Mouse (Mus musculus) kidney, adult 2 months (tissue): ENCODE measurements around the gene Plekha5. TPM values are rescaled to one million over a fixed set of nuclear protein-coding genes. Genes with fewer than 3 reads are reported as not detected.
"Not testable (repeated sequence)": the region's sequence is repeated elsewhere in the genome, so short reads cannot be mapped to it uniquely, and the experiment has no call there.

ENCODE experiments used
- DNase-seq: peaks from one replicate; pipeline ENCODE4 v3.0.0; 2021
- H3K27ac ChIP-seq: fragments of 200-500 bp; 2 replicates; pipeline ENCODE4 v1.5.1; 2012; ENCODE audit warnings: low read depth, low read length, control low read depth, inconsistent platforms; ENCODE audit not compliant: insufficient read depth
- H3K27me3 ChIP-seq: fragments of 200-500 bp; replicated peaks from 2 replicates; pipeline ENCODE4 v1.6.1; 2012; ENCODE audit warnings: mild to moderate bottlenecking, moderate library complexity, low read length, inconsistent platforms; ENCODE audit not compliant: control insufficient read depth, insufficient read depth
- H3K36me3 ChIP-seq: fragments of 200-500 bp; 2 replicates; pipeline ENCODE4 v1.6.1; 2012; ENCODE audit warnings: mild to moderate bottlenecking, moderate library complexity, low read length, inconsistent platforms; ENCODE audit not compliant: control insufficient read depth, insufficient read depth
- H3K4me1 ChIP-seq: fragments of 200-500 bp; 2 replicates; pipeline ENCODE4 v1.6.1; 2011; ENCODE audit warnings: low read length; ENCODE audit not compliant: control insufficient read depth, insufficient read depth
- H3K4me3 ChIP-seq: fragments of 200-500 bp; 2 replicates; pipeline ENCODE4 v1.5.1; 2011; ENCODE audit warnings: mild to moderate bottlenecking, low read depth, low read length, control low read depth; ENCODE audit not compliant: insufficient read depth
- CTCF ChIP-seq: fragments of 200-500 bp; conservative IDR thresholded peaks from 2 replicates; pipeline ENCODE4 v1.5.1; 2011; ENCODE audit warnings: low read depth, mild to moderate bottlenecking, control low read depth, low read length, moderate library complexity, mixed read lengths; ENCODE audit not compliant: insufficient read depth, insufficient read length
- POLR2A ChIP-seq: fragments of 200-500 bp; IDR thresholded peaks from one replicate; pipeline ENCODE4 v1.6.1; 2011; ENCODE audit warnings: low read depth, low read length, control low read depth
- WGBS: fragments of 180-500 bp; shearing (Covaris S2); methylation state at CpG from one replicate; pipeline ENCODE4 v1.1.7; 2018; 5-methylcytosine and 5-hydroxymethylcytosine counted together
- polyA plus RNA-seq: library from polyadenylated mRNA; depleted of rRNA; stranded (reverse); fragments of >200 nt; gene quantifications from 2 replicates; pipeline ENCODE4 v1.2.3, GENCODE M21; 2012

The Plekha5 gene
- polyA plus RNA-seq, 1 experiment = 21.4 TPM

DNA sequence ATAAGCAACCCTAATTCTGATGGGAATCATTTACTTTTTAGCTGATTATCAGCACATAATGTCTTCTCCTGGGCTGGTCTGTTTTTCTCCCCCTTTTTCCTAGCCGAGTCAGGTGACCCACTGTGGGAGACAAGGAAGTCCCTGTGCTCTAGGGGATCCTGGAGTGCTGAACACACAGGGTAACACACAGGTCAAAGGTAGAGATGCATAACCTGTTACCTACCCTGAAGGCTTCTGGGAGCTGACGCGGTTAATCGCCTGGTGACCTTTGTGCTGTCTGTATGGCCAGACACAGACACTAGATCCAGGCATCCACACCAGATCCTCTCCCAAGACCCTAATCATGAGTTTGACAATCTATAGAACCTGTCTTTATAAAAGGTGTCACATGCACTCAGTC is 177.3 kb downstream of the Plekha5 start:
- WGBS = 67% methylated on average over 4 of the region's 4 CpGs
- H3K27me3 ChIP-seq = no peaks in the 10 kb centered on the region
- peak; percentile 74 for DNase-seq
- H3K4me3 ChIP-seq = no peak overlapping the region
- H3K4me1 ChIP-seq = no peaks in the 10 kb centered on the region; the same call in 1 of the 2 replicates
- H3K27ac ChIP-seq = no peak overlapping the region
- H3K36me3 ChIP-seq = no peaks in the 10 kb centered on the region
- no peak for TF ChIP-seq CTCF
- no peak for TF ChIP-seq POLR2A

DNA sequence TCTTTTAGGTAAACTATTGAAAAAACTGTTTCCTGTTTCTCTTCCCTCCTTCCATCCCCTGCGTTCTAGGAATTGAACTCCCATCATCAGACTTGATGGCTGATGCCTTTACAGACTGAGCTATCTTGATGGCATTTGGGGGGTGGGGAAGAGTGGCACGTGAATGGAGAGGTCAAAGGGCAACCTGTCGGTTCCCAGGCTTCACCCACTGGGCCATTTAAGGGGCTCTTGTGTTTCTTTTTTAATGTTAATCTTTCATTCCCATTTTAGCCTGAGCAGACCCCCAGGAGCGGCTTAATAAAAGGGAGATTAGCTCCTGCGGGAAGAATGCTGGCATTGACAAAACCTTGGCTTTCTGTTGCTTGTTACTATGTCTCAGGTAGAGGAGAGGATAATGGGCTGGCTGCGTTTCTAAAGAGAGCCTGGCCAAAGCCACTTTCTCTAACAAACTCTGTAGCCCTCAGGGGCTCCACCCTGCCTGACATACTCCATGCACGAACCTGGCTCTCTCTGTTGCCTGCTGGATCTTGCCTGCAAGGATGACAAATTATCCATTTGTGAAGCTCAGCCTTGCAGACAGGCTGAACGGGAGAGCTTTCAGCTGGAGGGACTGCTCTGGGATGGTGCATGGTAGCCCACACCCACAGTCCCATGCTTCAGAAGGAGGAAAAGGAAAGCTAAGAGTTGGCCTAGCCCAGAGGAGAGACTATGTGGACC is 179.5 kb downstream of the Plekha5 start:
- no peak for TF ChIP-seq POLR2A
- TF ChIP-seq CTCF = no peak
- DNase-seq = no peak
- 45% methylated on average over 8 of the region's 8 CpGs for WGBS

DNA sequence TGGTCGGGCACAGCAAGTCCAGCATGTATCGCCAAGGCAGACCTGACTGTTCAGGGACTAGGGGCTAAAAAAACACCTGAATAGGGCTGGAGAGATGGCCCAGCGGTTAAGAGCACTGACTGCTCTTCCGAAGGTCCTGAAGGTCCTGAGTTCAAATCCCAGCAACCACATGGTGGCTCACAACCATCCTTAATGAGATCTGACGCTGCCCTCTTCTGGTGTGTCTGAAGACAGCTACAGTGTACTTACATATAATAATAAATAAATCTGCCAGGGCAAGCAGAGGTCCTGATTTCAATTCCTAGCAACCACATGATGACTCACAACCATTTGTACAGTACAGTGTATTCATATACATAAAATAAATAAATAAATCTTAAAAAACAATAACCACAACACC is 181.3 kb downstream of the Plekha5 start:
- H3K27me3 ChIP-seq, H3K4me3 ChIP-seq, H3K36me3 ChIP-seq, DNase-seq, H3K27ac ChIP-seq, H3K4me1 ChIP-seq: not testable (repeated sequence)
- 96% methylated on average over 5 of the region's 5 CpGs for WGBS

More for the DNA sequence above, 179.5 kb downstream of the Plekha5 start:
- Histone ChIP-seq H3K27ac (no peak overlapping the region), H3K27me3 (no peaks in the 10 kb centered on the region), H3K4me3 (no peak overlapping the region), H3K4me1 (no peaks in the 10 kb centered on the region), H3K36me3 (no peaks in the 10 kb centered on the region)

DNA sequence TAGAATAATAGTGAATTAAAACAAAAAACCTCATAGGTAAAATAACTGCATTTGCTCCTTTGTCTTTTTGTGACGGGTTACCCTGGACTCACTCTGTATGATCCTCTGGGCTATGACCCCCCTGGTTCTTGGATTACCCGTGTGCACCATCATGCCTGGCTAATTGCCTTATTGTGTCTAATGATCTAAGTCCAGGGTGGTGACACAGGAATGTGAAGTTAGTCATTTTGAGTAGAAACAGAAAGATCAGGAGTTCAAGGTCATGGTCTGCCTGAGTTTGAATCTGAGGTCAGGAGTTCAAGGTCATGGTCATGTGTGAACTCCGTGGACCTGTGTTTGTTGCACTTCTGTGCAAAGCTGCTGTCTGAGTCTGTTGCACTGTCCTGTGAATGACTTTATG is 181.9 kb downstream of the Plekha5 start:
- 49% methylated on average over 3 of the region's 3 CpGs for WGBS
- Histone ChIP-seq H3K4me3 (no peak overlapping the region), H3K27ac (no peak overlapping the region), H3K4me1 (no peaks in the 10 kb centered on the region), H3K36me3 (no peaks in the 10 kb centered on the region), H3K27me3 (no peaks in the 10 kb centered on the region)
- DNase-seq = no peak
- TF ChIP-seq POLR2A (no peak), CTCF (no peak)

DNA sequence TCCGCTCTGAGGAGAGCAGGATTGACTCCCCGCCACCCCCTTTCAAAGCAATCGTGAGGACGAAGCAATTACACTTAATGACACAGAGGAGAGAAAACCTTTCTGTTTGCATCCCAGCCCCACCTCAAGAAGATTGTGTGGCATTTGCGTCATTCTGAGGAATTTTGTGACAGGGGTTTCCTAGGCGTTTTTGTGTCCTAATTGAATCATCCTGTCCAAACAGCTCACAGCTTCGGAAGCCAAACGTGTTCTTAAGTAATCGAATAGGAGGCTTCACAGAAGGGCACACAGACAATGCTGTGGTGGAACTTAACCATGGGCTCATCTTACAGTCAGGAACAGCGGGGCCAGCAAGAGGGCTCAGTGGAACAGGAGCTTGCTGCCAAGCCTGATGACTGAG is 182.7 kb downstream of the Plekha5 start:
- no peak overlapping the region for H3K27ac ChIP-seq
- no peak for TF ChIP-seq CTCF
- no peak for TF ChIP-seq POLR2A
- no peaks in the 10 kb centered on the region for H3K27me3 ChIP-seq
- no peak for DNase-seq
- 80% methylated on average over 10 of the region's 10 CpGs for WGBS
- no peak overlapping the region for H3K4me3 ChIP-seq
- H3K4me1 ChIP-seq = no peaks in the 10 kb centered on the region
- no peaks in the 10 kb centered on the region for H3K36me3 ChIP-seq

DNA sequence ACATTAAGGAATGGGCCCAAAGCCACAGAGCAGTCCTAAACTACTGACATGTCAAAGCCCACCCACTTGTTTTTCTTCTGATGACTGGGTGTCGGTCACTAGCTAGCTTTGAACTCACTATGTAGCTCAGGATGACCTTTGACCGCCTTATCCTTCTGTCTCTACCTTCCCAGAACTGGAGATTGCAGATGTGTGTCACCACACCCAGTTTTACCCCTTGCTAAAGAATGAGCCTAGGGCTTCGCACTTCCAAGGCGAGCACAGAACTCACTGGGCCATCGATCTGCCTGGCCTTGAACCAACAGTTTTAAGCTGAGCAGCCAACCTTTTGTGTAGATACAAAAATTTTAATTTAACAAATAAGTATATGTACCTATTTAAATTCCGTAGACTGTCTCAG is 184.8 kb downstream of the Plekha5 start:
- no peaks in the 10 kb centered on the region for H3K4me1 ChIP-seq
- no peaks in the 10 kb centered on the region for H3K27me3 ChIP-seq
- no peak overlapping the region for H3K27ac ChIP-seq
- TF ChIP-seq POLR2A = no peak
- no peak for TF ChIP-seq CTCF
- WGBS = 94% methylated on average over 6 of the region's 6 CpGs
- H3K36me3 ChIP-seq = no peaks in the 10 kb centered on the region
- no peak for DNase-seq
- no peak overlapping the region for H3K4me3 ChIP-seq

DNA sequence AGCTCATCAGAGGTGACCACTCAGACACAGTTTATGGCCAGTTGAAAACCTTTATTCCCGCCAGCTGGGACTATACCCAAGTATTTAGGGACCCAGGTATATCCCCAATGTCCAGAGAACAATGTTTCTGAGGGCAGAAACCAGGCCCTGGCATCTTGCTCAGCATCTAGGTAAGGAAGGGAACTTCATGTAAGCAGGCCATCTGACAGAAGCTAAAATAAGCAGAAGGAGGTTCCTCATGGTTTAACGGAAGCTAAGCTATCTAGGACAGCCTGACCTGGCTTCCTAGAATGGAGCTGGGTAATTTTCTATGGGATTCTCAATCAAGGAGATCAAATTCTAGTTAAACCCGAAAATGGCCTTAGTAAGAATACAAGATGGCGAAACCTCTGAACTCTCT is 185.7 kb downstream of the Plekha5 start:
- 88% methylated on average over 4 of the region's 4 CpGs for WGBS
- H3K4me1 ChIP-seq = no peaks in the 10 kb centered on the region
- TF ChIP-seq CTCF = no peak
- TF ChIP-seq POLR2A = no peak

DNA sequence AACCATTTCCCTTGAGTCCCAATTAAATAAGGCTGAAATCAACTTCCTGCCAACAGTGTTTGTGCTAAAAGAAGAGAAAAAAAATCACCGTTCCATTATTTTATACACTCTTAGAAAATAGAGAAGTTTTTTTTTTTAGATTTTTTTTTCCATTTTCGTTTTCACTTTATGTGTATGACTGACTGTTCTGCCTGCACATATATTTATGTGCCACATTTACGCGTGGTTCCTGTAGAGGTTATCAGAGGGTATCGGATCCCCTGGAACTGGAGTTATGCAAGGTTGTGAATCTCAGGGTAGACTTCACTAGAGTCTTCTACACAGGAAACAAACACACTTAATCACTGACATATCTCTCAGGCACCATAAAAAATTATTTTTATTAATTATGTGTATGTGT is 186.3 kb downstream of the Plekha5 start:
- no peaks in the 10 kb centered on the region for H3K27me3 ChIP-seq
- no peak for DNase-seq
- TF ChIP-seq POLR2A (no peak), CTCF (no peak)
- no peak overlapping the region for H3K4me3 ChIP-seq
- WGBS = 59% methylated on average over 5 of the region's 5 CpGs
- H3K27ac ChIP-seq = no peak overlapping the region
- no peaks in the 10 kb centered on the region for H3K4me1 ChIP-seq
- no peaks in the 10 kb centered on the region for H3K36me3 ChIP-seq

More for the DNA sequence above, 185.7 kb downstream of the Plekha5 start:
- no peak overlapping the region for H3K27ac ChIP-seq
- no peaks in the 10 kb centered on the region for H3K36me3 ChIP-seq
- H3K4me3 ChIP-seq = no peak overlapping the region
- H3K27me3 ChIP-seq = no peaks in the 10 kb centered on the region
- no peak for DNase-seq
